Mouse (Mus musculus) heart, embryonic 11.5 days (tissue): ENCODE results near the gene Pcbp2. TPM values are rescaled to one million over a fixed set of nuclear protein-coding genes. Genes with fewer than 3 reads are reported as not detected.

Experiments used
- polyA plus RNA-seq: library from polyadenylated mRNA; unstranded; fragments of >200 nt; fragmentation: Nextera tagmentation; extraction: Ambion mirVana; gene quantifications from 2 replicates; pipeline ENCODE4 v1.2.1, GENCODE M21; 2014

The Pcbp2 gene
- polyA plus RNA-seq, 1 experiment from 2014 or later: 213 TPM

Other genes starting within 250 kb of the Pcbp2 start
- gene Itgb7, start 238.6 kb upstream of the Pcbp2 start, polyA plus RNA-seq: 0.94 and 1.2 TPM in 2 replicates
- gene Rarg, start 213.0 kb upstream of the Pcbp2 start, polyA plus RNA-seq: 11.2 and 13.4 TPM in 2 replicates
- 0.07 TPM in 1 of 2 replicates, not detected in the other for gene Gm9918, start 200.0 kb upstream of the Pcbp2 start, polyA plus RNA-seq
- 44.4 and 45.3 TPM in 2 replicates for gene Mfsd5, start 191.1 kb upstream of the Pcbp2 start, polyA plus RNA-seq
- gene Espl1, start 174.3 kb upstream of the Pcbp2 start, polyA plus RNA-seq: 20.0 and 23.8 TPM in 2 replicates
- gene Pfdn5, start 144.4 kb upstream of the Pcbp2 start, polyA plus RNA-seq: 307 and 350 TPM in 2 replicates
- gene Myg1, start 138.8 kb upstream of the Pcbp2 start, polyA plus RNA-seq: 72.7 and 77.8 TPM in 2 replicates
- 62.9 and 64.9 TPM in 2 replicates for gene Aaas, start 119.8 kb upstream of the Pcbp2 start, polyA plus RNA-seq
- 0.20 and 0.52 TPM in 2 replicates for gene Sp7, start 103.4 kb upstream of the Pcbp2 start, polyA plus RNA-seq
- gene Sp1, start 64.4 kb upstream of the Pcbp2 start, polyA plus RNA-seq: 7.5 and 8.1 TPM in 2 replicates
- 0.93 and 1.2 TPM in 2 replicates for gene Amhr2, start 25.2 kb upstream of the Pcbp2 start, polyA plus RNA-seq
- 124 and 139 TPM in 2 replicates for gene Prr13, start 11.5 kb upstream of the Pcbp2 start, polyA plus RNA-seq
- 2.7 TPM in 1 of 2 replicates, not detected in the other for gene Gm10337, start 33.2 kb downstream of the Pcbp2 start, polyA plus RNA-seq
- gene Map3k12, start 46.5 kb downstream of the Pcbp2 start, polyA plus RNA-seq: 10.0 and 10.9 TPM in 2 replicates
- gene Tarbp2, start 47.7 kb downstream of the Pcbp2 start, polyA plus RNA-seq: 97.7 and 108 TPM in 2 replicates
- gene Npff, start 54.4 kb downstream of the Pcbp2 start, polyA plus RNA-seq: 0.68 and 1.2 TPM in 2 replicates
- gene Gm28047, start 154.5 kb downstream of the Pcbp2 start, polyA plus RNA-seq: not detected in 2 replicates
- 18.8 and 22.1 TPM in 2 replicates for gene Atf7, start 154.9 kb downstream of the Pcbp2 start, polyA plus RNA-seq
- gene Atp5g2, start 201.8 kb downstream of the Pcbp2 start, polyA plus RNA-seq: 76.3 and 82.0 TPM in 2 replicates